Mouse (Mus musculus) mouse embryonic stem cell (cell line): Measurements from ENCODE around the gene Rab33a.

Experiments used
- in situ Hi-C, 2 experiments: fragments of 300-500 bp; cut with MboI; formaldehyde crosslinking; loops; 1 replicate in 1 of 2; 3 replicates in 1 of 2; pipeline ENCODE4 v1.14.3; 2019 to 2020; ENCODE audit warnings: low sequenced_read_pairs in 2 of 2, low pct_unique_long_range_greater_than_20kb in 1 of 2, mixed read lengths in 1 of 2; ENCODE audit not compliant: unreplicated experiment in 1 of 2

Gene Rab33a

DNA sequence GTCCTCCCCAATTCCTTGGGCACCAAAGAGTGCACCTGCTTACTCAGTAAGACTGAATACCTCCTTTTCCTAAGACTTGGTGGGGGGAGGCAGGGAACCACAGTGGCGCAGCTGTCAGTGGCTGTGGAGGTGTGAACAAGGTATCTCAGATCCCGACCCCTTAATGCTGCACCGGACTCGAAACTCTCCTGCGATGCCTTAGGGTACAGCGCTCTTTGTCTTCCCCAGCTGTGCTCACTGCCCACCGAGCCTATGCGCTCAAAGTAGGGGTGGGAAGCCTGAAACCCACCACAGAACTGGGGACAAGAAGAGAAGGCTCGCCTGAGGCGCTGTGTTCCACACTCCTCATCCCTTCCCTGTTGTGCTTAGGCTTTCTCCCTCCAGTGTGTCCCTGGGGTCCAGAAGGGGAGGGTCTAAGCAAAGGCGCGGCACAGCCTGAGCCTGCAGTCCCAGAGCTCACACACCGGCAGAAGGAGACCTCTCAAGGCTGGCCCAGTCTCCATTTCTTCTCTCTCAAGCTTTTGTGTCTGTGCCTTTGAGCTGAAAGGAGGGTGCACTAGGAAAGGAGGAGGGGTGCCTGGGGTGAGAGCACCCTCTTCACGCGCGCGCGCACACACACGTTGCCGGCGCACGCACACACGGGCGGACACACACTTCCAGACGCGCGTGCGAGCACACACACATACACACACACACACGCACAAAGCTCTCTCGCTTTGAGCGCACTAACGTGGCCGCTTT, at the start of gene Rab33a:
Rab33a (plus strand) TSS at position 478 of the 741 bp plus-strand sequence.
- in situ Hi-C loops = no loop called here

DNA sequence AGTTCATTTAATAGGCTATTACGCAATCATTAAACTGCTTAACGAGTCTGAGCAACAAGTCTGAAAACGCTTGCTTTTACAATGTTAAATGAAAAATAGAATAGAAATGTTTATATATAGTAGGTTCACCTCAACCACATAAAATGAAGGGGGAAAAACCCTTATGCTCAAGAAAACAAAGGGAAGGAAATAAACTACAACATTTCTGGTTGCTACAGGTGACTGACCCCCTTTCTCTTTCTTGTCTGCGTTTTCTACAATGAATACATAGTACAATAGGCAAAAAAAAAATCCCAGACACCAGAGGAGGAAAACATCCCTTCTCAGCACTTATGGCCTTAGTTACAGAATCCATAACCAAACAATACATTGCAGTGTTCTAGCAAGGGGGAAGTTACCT, 38.0 kb upstream of the Rab33a start:
- in situ Hi-C loops = no loop called here

DNA sequence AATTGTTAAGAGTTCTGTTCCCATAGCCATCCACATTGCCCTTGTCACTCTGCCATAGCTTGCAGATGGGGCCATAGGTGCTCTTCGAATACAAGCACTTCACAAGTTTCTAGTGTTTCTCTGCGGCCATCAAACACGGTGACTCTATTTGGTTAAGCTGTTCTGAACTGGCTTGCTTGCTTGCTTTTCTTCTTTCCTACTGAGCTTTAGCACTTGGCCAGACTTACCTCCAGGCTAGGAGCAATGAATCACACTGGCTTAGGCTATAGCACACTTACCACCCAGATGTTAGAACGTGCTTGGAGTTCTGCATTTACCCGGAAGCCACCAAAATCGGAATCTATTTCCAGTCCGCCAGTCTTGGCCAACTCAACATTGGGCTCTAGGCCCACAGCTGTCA, 37.4 kb upstream of the Rab33a start:
- in situ Hi-C loops = no loop called here

DNA sequence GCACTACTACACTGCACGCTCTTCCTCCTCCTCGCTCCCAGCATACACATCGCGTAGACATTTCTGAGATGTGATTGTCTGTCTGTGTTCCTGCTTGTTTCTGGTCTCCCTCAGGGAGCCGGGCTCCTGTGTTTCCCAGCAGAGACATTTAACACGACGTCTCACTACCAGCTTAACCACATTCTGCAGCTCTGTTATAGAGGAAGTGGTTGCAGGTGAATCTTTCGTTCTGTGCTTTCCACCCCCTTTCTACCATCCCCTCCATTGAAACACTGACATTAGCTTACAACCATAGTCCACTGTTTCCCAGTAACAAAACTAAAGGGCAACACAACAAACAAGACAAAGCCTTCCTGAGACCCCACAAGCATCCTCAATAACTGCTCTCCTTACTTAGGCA, 25.3 kb upstream of the Rab33a start:
- in situ Hi-C loops = no loop called here

DNA sequence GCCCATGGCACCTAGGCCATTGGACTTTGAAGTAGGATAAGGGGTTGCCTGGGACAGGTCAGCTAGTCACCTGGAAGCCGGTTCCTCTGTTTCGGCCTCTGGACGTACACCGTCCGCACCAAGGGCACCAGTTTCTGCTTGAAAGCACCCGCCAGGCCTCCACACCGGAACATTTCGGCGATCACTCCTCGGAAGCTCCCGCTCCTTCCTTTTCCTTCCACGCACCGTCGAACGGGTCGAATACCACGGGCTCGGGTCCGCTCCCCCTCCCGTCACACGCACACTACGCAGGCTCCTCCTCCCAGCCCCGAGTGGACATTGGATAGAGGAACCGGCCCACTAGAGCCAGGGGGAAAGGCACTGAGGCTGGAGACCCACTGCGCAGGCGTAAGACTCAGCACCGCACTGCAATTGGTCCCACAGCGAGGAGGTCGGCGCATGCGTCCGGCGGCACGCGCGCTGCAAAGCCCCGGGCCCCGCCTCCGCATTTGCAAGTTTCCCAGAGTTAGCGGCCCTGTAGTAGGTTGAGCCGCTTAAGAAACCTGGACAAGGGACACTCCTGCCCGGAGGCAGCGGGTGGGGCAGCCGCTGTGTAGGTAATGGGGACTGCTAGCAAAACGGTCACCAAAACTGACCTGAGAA, 5.8 kb upstream of the Rab33a start, which contains the start of gene Aifm1:
Aifm1 (minus strand) TSS at position 398 of the 642 bp plus-strand sequence.
- in situ Hi-C loops = no loop called here

DNA sequence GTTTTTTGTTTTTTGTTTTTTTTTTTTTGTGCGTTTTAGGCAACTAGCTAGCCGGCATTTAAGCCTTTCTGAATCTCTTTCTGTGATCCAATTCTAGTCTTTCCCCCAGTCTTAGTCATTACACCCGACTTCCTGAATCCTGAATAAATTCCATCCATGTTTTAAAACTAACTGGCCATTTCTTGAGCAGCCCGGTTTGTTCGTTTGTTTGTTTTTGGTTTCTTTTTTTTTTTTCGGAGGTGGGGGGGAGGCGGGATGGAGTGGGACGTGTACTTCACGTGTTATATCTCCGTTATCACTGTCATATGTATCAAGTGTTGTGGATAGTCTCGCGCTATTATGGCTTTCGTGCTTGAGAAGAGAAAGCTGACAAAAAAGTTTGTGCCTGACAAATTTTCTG, 5.3 kb upstream of the Rab33a start:
- in situ Hi-C loops = no loop called here

DNA sequence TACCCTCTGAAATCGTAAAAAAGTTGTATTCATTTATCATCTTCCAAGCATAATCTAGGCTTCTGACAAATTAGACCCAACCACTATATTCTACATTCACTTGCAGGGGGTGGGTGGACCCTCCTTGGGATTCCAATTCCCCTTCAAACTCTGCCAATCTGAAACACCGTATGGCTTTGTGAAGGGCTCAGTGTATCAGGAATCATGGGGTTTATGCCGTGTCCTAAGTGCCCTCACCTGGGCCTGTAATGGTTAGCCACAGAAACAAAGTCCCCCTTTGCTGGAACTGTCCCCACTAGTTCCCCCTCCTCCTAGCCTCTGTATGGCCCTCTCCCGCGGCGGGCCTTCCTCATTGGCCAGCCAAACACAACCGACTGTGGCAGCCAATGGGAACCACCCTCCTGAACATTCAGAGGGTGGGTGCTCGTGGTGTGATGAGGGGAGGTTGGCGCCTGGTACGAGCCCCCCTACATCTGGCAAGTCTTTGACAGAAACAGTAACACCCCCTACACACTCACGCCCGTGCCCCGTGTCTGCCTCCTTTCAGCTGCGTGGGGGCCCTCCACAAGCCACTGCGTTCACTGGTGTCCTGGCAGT, 776 bp upstream of the Rab33a start:
- in situ Hi-C loops = no loop called here

DNA sequence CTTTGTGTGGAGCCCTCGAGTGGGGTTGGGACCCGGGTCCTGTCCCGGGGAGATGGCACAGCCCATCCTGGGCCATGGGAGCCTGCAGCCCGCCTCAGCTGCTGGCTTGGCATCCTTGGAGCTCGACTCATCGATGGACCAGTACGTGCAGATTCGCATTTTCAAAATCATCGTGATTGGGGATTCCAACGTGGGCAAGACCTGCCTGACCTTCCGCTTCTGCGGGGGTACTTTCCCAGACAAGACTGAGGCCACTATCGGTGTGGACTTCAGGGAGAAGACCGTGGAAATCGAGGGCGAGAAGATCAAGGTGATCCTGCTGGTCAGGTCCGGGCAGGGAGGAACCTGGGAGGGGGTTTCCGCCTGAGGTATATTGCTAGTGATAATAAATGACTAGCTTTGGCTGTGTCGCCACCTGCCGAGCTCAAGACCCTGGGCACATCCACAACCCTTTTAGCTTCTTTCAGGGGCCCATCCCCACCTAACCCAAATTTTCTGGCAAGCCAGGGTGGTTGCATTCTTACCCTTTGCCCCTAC, 532 bp downstream of the Rab33a start:
- in situ Hi-C loops = no loop called here

DNA sequence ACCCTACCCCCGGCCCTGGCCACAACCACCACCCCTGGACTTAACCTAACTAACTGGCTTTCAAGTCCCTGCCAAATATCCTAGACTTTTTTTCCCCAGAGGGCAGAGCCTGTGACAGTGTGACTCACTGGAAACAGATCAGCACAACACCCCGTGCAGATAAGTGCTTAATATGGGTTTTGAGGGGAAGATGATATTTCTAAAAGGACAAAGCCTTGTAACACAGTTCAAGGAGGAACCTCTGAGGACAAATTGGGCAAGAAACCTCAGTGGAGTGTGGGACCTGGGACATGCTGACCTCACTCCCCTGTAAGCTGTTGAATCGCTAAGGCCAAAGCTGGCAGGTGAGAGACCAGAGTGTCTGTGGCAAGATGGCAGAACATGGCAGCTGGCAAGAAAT, 2.6 kb downstream of the Rab33a start:
- in situ Hi-C loops = no loop called here

DNA sequence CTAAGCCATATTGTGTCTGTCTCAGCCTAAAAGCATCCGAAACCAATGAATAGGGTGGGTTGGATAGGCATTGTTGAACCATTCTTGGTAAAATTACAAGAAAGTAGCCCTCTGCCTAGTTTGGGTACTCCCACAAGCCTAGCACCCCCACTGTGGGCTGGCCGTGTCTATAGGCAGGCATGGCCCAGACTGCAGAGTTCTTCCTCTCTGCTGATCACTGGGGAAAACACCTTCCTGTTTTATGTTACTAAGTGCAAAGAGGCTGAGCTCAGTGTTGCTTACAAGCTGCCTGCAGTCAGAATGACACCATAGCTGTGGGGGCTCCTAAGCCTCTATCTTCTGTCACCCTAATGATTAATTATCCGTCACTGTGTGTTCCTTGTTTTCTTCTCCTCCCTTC, 4.4 kb downstream of the Rab33a start:
- in situ Hi-C loops = no loop called here

DNA sequence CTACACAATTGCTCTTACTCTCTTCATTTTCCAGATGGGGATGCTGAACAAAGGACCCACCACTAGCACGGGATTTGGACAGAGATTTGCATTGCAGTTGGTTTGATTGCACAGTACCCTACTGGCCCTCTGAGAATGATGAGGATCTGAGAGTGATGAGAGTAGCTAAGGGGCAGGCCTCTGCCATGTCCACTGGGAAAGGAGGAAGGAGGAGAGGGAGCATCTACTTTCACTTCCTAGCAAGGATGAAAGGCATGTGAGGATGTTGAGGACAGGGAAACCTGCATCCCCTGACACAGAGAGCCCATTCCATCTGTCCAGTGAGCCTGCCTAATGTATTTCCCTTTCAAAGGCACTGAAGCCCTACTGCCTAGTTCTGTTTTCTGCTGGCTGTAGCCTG, 6.2 kb downstream of the Rab33a start:
- in situ Hi-C loops = no loop called here

DNA sequence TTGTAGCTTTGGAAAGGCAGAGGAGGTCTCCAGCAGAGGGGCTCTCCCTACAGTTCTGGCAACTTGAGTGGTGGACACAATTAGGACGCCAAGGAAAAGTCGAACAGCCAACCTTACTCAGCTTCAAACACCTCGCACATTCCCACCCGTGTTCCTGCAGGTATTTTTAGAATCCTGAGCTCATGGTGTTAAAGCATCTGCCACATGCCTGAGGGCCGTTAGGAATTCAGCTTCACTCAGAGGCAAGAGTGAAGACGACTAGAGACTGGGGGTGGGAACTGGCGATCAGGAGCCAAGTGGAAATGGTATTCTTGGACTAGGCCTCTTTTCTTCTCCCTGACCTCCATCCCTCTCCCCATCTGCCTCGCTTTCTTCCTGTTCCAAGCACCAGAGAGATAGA, 6.8 kb downstream of the Rab33a start:
- in situ Hi-C loops = no loop called here

DNA sequence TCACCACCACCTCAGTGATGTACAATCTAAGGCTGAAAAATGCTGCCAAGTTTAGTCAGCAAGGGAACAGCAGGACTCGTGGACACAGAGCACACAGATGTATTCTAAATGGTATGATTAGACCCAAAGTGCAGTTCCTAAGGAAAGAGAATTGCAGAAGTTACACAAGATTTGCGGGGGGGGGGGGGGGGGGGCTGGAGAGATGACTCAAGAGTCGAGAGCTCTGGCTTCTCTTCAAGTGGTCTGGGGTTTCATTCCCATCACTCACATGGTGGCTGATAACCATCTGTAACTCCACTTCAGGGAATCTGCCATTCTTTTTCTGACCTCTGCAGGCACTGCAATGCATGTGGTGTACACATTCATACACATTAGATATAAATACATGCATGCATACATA, 7.3 kb downstream of the Rab33a start:
- in situ Hi-C loops = no loop called here

DNA sequence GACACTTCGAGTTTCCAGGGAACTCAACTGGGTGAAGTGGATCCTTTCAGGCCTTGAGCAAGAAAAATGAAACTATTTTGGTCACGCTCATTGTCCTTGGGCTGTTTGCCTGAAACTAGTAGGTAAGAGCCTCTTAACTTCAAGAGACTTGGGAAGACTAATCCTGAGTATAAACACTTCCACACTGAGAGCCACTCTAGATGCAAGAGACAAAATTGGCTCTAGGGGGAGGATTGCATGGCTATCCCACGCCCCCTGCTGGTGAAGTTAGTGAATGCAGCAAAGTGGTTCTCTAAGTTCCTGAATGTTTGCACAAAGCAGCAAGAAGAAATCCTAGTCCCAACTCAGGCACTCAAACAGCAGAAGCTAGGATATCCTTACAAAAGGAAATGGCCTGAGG, 13.1 kb downstream of the Rab33a start:
- in situ Hi-C loops = no loop called here
